Mouse (Mus musculus) C3H10T1/2 (cell line): ENCODE results near the gene Eif2a. TPM values are rescaled to one million over a fixed set of nuclear protein-coding genes. Genes with fewer than 3 reads are reported as not detected.

Experiments
- polyA plus RNA-seq, 2 experiments: library from polyadenylated mRNA; unstranded; fragments of >200 nt; fragmentation: generic; extraction: Trizol; gene quantifications; one replicate each; pipeline ENCODE4 v1.2.1; 2012; ENCODE audit warnings: missing spikeins in 2 of 2

Gene Eif2a
- polyA plus RNA-seq: 10 to 100 TPM in 1 of 2 experiments, 1 to 10 TPM in 1; 1.6 to 12.7 TPM

DNA sequence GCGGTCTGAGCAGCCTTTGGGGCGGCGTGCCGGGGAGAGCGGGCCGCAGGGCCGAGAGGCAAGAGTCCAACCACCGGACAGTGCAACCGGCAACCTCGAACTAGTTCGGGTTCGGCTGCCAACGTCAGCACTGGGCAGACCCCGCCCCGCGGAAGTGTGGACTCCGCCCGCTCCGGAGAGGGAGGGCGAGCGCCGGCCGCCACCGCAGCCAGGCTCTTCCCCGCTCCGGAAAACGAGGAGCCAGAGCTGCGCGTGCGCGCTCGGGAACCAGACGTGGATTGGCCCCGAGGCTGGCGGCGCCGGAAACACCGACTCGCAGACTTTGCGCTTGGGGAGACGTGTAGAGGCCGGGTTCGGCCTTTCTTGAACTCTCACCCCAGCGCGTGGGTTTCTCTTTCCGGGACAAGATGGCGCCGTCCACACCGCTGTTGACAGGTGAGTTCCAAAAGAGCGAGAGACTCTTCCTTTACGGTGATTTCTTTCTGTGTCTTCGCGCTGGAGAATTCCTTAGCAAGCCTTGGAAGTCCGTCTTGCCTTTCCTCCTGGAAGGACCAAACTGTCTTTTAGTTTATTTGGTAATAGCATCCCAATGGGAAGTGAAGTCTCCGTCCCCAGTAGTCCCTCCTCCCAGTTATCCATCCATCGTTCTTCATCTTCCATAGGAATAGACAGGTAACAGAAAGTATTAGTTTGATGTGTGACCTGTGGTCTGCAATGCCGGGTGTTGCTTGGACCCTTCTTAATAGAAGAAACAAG is at the start of gene Eif2a, which contains the start of gene Serp1:
Eif2a (plus strand) TSS at position 170 of the 756 bp plus-strand sequence.
Serp1 (minus strand) TSS at position 241 of the 756 bp plus-strand sequence.

DNA sequence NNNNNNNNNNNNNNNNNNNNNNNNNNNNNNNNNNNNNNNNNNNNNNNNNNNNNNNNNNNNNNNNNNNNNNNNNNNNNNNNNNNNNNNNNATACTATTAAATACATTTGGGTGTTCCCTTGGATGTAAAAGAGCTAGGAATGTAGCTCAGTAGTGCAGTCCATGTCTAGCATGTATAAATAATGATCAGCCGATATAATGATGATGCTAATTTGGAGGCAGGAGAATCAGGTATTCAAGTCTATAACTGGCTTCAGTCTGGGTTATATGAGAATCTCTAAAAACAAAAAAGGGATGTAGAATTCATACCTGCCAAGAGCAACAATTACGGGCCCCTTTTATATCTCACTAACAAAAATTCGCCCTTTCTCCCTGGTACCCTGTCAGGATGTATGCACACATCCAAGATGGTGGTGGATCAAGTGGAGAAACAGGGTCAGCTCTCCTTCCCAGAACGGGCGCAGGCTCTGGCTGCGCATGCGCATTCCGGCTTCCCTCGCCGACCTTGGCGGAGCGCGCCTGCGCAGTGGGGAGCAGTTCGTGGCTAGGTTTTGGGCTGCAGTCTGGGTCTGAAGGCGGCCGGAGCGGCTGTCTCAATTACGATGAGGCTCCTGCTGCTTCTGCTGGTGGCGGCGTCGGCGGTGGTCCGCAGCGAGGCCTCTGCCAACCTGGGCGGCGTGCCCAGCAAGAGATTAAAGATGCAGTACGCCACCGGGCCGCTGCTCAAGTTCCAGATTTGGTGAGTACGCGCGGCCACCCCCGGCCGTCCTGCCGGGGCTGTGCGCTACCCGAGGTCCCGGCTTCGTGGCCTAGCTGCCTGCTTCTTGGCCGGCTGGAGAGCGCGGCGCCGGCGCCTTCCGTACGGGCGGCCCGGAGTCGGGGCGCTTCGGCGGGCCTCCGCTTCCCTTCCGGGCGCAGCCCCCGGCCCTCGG is 50.8 kb downstream of the Eif2a start, which contains the start of gene Selenot:
Selenot (plus strand) TSS at position 500 of the 930 bp plus-strand sequence.

Other genes starting within 250 kb of the Eif2a start
- gene Tsc22d2, start 111.1 kb upstream of the Eif2a start, polyA plus RNA-seq: 1 to 10 TPM in 1 of 2 experiments, under 1 TPM in 1; 0.75 to 5.7 TPM
- gene Serp1, start 71 bp downstream of the Eif2a start, polyA plus RNA-seq: 10 to 100 TPM in 1 of 2 experiments, 1 to 10 TPM in 1; 8.0 to 15.2 TPM
- gene Selenot, start 50.8 kb downstream of the Eif2a start, polyA plus RNA-seq: 10 to 100 TPM in 1 of 2 experiments, 1 to 10 TPM in 1; 3.4 to 15.6 TPM
- gene Erich6, start 111.4 kb downstream of the Eif2a start, polyA plus RNA-seq: under 1 TPM in 1 of 2 experiments, not detected in 1; 0.02 TPM
- gene Siah2, start 166.6 kb downstream of the Eif2a start, polyA plus RNA-seq: 1 to 10 TPM; 4.7 to 6.3 TPM